12 mouse cellular contexts compared by ENCODE assay signal in the genomic region with DNA sequence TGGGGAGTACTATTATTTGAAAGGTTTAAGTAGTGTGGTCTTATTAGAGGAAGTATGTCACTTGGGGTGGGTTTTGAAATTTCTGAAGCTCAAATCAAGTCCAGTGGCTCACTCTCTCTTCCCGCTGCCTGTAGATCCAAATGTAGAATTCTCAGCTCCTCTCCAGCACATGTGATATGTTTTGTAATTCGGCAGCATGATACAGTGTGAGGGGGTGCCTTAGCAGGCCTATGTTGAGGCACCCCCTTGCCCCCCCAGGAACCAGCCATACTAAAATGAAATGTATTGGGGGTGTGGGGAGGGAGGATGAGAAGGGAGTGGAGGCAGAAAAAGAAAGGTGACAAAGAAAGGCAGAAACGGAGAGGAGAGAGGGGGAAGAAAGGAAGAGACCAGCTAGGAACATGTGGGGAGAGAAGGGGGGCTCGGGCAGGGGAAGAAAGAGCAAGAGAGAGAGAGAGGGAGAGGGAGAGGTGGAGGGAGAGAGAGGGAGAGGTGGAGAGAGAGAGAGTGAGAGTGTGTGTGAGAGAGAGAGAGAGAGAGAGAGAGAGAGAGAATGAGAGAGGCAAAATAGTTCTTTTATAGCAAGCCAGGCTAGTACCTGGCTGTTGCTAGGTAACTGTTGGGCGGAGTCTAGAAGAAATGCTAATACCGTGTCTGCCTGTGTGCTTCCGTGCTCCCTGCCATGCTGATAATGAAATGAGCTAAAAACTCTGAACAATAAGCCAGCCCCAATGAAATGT.
DNase-seq lines count a peak whose midpoint lies in the region; ATAC-seq lines count a peak whose summit lies in the region.
"Had no signal": no experiment of that assay in that cellular context is flagged by ENCODE, and none has a peak within 500 bp of the region (broad histone marks: within the 10 kb centered on the region; RNA-seq: fewer than 3 reads in every experiment).

No protein-coding gene starts in this region.

- no peak overlapping the region for H3K9ac ChIP-seq in forebrain, embryonic 13.5 days
- no peak overlapping the region for H3K9ac ChIP-seq in limb, embryonic 13.5 days

- H3K4me3 ChIP-seq in forebrain, embryonic 13.5 days: no peak overlapping the region
- no peak overlapping the region for H3K4me3 ChIP-seq in limb, embryonic 13.5 days
- H3K4me3 ChIP-seq: left cerebral cortex, adult 2 months had no signal

- no peaks in the 10 kb centered on the region for H3K36me3 ChIP-seq in forebrain, embryonic 13.5 days (ENCODE audit: poor library complexity, severe bottlenecking)
- H3K36me3 ChIP-seq in limb, embryonic 13.5 days: no peaks in the 10 kb centered on the region

- H3K27me3 ChIP-seq in forebrain, embryonic 13.5 days: no peaks in the 10 kb centered on the region
- no peaks in the 10 kb centered on the region for H3K27me3 ChIP-seq in limb, embryonic 13.5 days

- H3K4me1 ChIP-seq in forebrain, embryonic 13.5 days: peaks cover 10% of the 10 kb centered on the region
- H3K4me1 ChIP-seq in limb, embryonic 13.5 days: peaks cover 10% of the 10 kb centered on the region; the same call in 1 of the 2 replicates

- peak; percentile 91 for ATAC-seq in forebrain, embryonic 13.5 days
- ATAC-seq in limb, embryonic 13.5 days (ENCODE audit: low FRiP score, low read depth): no peak
- ATAC-seq: intestine, embryonic 16.5 days had no signal

- 29% methylated on average over 7 of the region's 7 CpGs for WGBS in forebrain, embryonic 13.5 days
- WGBS in limb, embryonic 13.5 days: 41% methylated on average over 7 of the region's 7 CpGs

- H3K27ac ChIP-seq in forebrain, embryonic 13.5 days: peak overlapping the region; percentile 48; the same call in 1 of the 2 replicates
- H3K27ac ChIP-seq in limb, embryonic 13.5 days: no peak overlapping the region
- H3K27ac ChIP-seq: left cerebral cortex, adult 2 months had no signal

- no peaks in the 10 kb centered on the region for H3K9me3 ChIP-seq in forebrain, embryonic 13.5 days (replicated peaks)
- no peaks in the 10 kb centered on the region for H3K9me3 ChIP-seq in limb, embryonic 13.5 days

- H3K4me2 ChIP-seq in forebrain, embryonic 13.5 days: peak overlapping the region; percentile 8; the same call in 1 of the 2 replicates
- H3K4me2 ChIP-seq in limb, embryonic 13.5 days (replicated peaks): 0 out of 2 replicates have a peak overlapping the region, but pooled peaks have one; percentile 12
- H3K4me2 ChIP-seq: heart, embryonic 11.5 days had no signal

- peak; percentile 32 for DNase-seq in retina, postnatal 1 day
- DNase-seq in retina, embryonic 14.5 days (ENCODE audit: low spot score): no peak
- no peak for DNase-seq in layer of hippocampus, adult 8-10 months (ENCODE audit: low spot score in 2 of 2)
- no peak for DNase-seq in urinary bladder, postnatal 10 days (ENCODE audit: low spot score)
- no peak for DNase-seq in spleen, adult 12 weeks (ENCODE audit: low spot score)
- DNase-seq: adrenal gland, adult 8-10 months; cerebellum, adult 9-10 months had no signal
